Mouse (Mus musculus) mouse embryonic stem cell (cell line): Measurements from ENCODE around the gene Adamts13.

Source experiments
- in situ Hi-C, 2 experiments: fragments of 300-500 bp; cut with MboI; formaldehyde crosslinking; loops; 1 replicate in 1 of 2; 3 replicates in 1 of 2; pipeline ENCODE4 v1.14.3; 2019 to 2020; ENCODE audit warnings: low sequenced_read_pairs in 2 of 2, low pct_unique_long_range_greater_than_20kb in 1 of 2, mixed read lengths in 1 of 2; ENCODE audit not compliant: unreplicated experiment in 1 of 2

Adamts13 gene

GRCm38 (mm10) chr2:27026332-27026731, 53.1 kb downstream of the Adamts13 start:
- in situ Hi-C loops = no loop called here

- in situ Hi-C loops = no loop called here
These were observed 53.8 kb downstream of the Adamts13 start for GRCm38 (mm10) chr2:27026857-27027617.

- in situ Hi-C loops = no loop called here
These were observed 54.6 kb downstream of the Adamts13 start, which contains the start of gene Slc2a6 for GRCm38 (mm10) chr2:27027618-27028436. TSS of gene Slc2a6 (minus strand) at chr2:27027998.

- in situ Hi-C loops = no loop called here
These were observed 55.3 kb downstream of the Adamts13 start for GRCm38 (mm10) chr2:27028437-27029015.

GRCm38 (mm10) chr2:27032361-27032760, 59.1 kb downstream of the Adamts13 start:
- in situ Hi-C loops = no loop called here

GRCm38 (mm10) chr2:27036003-27036402, 62.8 kb downstream of the Adamts13 start:
- in situ Hi-C loops = loop anchor here (5.0 kb wide), 2 partner anchors 384 to 394 kb away; no protein-coding TSS in a partner anchor

GRCm38 (mm10) chr2:27037008-27037407, 63.8 kb downstream of the Adamts13 start:
- in situ Hi-C loops = loop anchor here (5.0 kb wide), 2 partner anchors 385 to 395 kb away; no protein-coding TSS in a partner anchor

- in situ Hi-C loops = loop anchor here (5.0 kb wide), 2 partner anchors 386 to 396 kb away; no protein-coding TSS in a partner anchor
These were observed 65.4 kb downstream of the Adamts13 start for GRCm38 (mm10) chr2:27038596-27038995.

GRCm38 (mm10) chr2:27039286-27039685, 66.1 kb downstream of the Adamts13 start:
- in situ Hi-C loops = loop anchor here (5.0 kb wide), 2 partner anchors 387 to 397 kb away; no protein-coding TSS in a partner anchor

- in situ Hi-C loops = loop anchor here (5.0 to 10.0 kb wide), 2 partner anchors 193 to 195 kb away; no protein-coding TSS in a partner anchor
These were observed 69.1 kb downstream of the Adamts13 start for GRCm38 (mm10) chr2:27042131-27042844.

GRCm38 (mm10) chr2:27043461-27043860, 70.2 kb downstream of the Adamts13 start:
- in situ Hi-C loops = loop anchor here (5.0 to 10.0 kb wide), 2 partner anchors 191 to 194 kb away; no protein-coding TSS in a partner anchor

GRCm38 (mm10) chr2:27044166-27044565, 71.0 kb downstream of the Adamts13 start:
- in situ Hi-C loops = loop anchor here (5.0 to 10.0 kb wide), 2 partner anchors 191 to 193 kb away; no protein-coding TSS in a partner anchor

GRCm38 (mm10) chr2:27044641-27045040, 71.4 kb downstream of the Adamts13 start:
- in situ Hi-C loops = loop anchor here (5.0 to 10.0 kb wide), 2 partner anchors 190 to 193 kb away; no protein-coding TSS in a partner anchor

GRCm38 (mm10) chr2:27045979-27046770, 73.0 kb downstream of the Adamts13 start:
- in situ Hi-C loops = loop anchor here in 1 of 2 experiments (10.0 kb wide), 1 partner anchor 189 kb away; no protein-coding TSS in a partner anchor

- in situ Hi-C loops = loop anchor here in 1 of 2 experiments (10.0 kb wide), 1 partner anchor 185 kb away; no protein-coding TSS in a partner anchor
These were observed 76.2 kb downstream of the Adamts13 start for GRCm38 (mm10) chr2:27049408-27049807.

GRCm38 (mm10) chr2:27058251-27058650, 85.0 kb downstream of the Adamts13 start:
- in situ Hi-C loops = no loop called here

- in situ Hi-C loops = no loop called here
These were observed 85.5 kb downstream of the Adamts13 start for GRCm38 (mm10) chr2:27058751-27059150.
